Mouse (Mus musculus): ENCODE measurements around the gene Pigb. TPM values are rescaled to one million over a fixed set of nuclear protein-coding genes. Genes with fewer than 3 reads are reported as not detected.
"Not testable (repeated sequence)": the region's sequence is repeated elsewhere in the genome, so short reads cannot be mapped to it uniquely, and the experiment has no call there.

Pigb gene
- 14.2 and 15.7 TPM in 2 replicates for polyA plus RNA-seq (2012; rRNA removed)

GRCm38 (mm10) chr9:73040080-73040479 is at the start of gene Pigb:
TSS of gene Pigb (minus strand) at chr9:73040378.
- DNase-seq (ENCODE audit: low spot score), result no peak

DNA sequence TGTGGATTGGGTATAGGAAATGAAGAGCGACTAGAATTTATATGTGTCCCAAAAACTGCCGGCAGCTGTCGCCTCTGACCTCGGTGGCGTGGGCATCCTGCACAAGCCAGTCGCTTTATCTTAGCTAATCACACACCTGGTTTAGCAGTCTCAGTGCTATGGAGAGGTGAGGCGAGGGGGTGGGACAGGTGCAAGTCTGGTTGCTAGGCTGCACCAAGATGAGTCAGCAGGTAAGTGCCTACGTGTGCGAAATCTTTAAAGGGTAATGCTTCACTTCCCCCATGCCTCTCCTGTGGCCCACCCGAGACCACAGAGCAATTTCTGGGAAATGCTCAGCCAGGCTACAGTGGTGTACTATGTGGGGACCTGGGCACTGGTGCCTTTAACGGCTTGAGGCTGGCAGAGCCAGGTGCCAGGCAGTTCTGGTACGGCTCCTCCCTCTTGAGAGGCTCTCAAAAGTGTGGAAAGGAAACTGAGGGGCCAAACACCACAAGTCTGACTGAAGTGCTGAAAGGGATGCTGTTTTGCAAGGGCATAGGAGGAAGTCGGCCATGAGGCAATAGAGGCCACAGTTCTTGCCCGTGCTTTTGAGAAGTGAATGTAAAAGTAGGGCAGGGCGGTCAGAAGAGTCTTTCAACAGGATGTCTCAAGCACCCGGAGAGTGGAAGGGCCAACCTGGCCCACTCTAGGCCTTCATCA is 49.2 kb upstream of the Pigb start:
- no peak for DNase-seq (ENCODE audit: low spot score)

GRCm38 (mm10) chr9:73087581-73087980 is 47.4 kb upstream of the Pigb start:
- no peak for DNase-seq (ENCODE audit: low spot score)

GRCm38 (mm10) chr9:73087121-73087520 is 46.9 kb upstream of the Pigb start:
- DNase-seq (ENCODE audit: low spot score), result no peak

- no peak for DNase-seq (ENCODE audit: low spot score)
Measured at GRCm38 (mm10) chr9:73085845-73086244, 45.7 kb upstream of the Pigb start.

DNA sequence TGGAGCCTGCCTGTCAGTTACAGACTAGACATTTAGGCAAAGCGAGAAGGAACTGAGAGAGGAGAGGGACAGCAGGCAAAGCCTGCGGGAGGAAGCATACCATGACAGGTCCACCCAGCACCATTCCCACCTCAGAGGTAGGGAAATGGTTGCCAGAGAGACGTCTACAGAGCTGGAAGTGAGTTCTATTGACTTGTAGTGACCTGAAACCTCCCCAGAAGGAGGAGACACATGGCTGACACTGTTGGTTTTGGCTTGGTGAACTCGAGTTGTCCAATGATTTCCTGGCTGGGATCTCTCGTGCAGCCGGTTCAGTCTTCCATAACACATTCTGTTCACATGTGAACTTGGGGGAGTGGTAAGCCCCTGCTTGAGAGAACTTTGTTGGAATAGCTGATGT is 43.8 kb upstream of the Pigb start:
- no peak for DNase-seq (ENCODE audit: low spot score)

GRCm38 (mm10) chr9:73082291-73083000 is 42.3 kb upstream of the Pigb start:
- no peak for DNase-seq (ENCODE audit: low spot score)

- DNase-seq (ENCODE audit: low spot score), result no peak
Measured at GRCm38 (mm10) chr9:73079801-73080325, 39.7 kb upstream of the Pigb start.

- not testable (repeated sequence) for DNase-seq (ENCODE audit: low spot score)
Measured at GRCm38 (mm10) chr9:73079349-73079748, 39.2 kb upstream of the Pigb start.

DNA sequence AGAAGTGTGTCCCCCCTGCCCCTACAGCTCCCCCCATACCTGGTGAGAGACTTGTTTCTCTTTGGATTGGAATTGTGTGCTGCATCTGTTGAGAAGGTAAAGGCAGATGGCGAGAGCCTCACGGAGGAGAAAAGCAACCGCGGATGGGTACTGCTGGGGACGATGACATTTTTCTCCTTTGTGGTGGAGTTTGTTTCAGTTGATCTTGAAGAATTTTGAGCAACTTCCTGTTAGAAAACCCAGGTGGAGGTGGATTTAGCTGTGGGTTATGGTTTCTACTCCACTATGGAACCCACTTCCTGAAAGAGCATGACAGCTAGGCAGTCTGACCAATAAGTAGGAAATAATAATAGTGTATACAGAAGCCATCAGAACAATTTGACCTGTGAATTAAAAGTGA is 33.0 kb upstream of the Pigb start:
- no peak for DNase-seq (ENCODE audit: low spot score)

DNA sequence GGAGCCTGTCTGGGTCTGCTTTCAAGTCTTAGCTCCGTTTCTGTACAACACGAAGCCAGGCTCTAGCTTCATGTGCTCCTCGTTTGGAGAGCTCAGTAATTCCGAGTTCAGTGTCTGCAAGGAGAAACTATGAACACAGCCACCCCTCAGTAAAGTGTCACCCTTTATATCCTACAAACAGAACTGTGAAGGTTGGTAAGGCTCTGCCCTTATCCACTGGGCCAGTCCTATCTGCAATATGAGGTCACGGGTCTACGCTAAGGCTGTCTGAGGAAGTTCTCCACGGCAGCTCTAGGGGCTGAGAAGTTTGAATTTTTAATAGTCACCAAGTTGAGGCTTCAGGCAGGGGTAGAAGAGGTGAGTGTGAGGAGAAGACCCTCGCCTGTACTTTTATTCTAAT is 32.2 kb upstream of the Pigb start:
- no peak for DNase-seq (ENCODE audit: low spot score)

DNA sequence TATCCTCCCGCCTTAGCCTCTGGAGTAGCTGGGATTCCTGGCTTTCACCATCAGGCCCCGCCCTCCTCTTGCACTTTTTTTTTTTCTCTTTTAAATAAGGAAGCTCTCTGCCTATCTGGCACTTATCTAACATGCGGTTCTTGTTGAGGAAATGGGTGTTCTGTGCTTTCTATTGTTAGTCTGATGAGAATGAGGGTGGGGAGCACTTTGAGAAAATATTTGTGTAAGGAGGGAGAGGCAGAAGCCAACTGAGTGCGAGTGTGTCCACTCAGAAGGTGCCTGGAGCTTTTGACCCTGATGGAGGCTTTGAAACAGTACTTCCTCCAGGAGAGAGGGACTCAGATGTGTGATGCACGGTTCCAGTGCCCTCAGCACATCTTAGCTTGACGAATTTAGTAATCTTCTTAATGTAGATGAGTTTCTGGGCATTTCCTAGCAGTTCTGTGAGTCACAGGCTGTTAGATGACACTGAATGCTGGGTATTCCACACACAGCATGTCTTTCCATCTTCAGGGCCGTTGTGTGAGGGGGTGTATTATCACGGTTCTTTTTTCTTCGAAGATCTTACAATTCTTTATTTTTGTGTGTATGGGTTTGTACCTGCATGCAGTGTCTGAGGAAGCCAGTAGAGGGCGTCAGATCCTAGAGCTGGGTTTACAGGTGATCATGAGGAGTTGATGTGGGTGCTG is 30.9 kb upstream of the Pigb start:
- no peak for DNase-seq (ENCODE audit: low spot score)

DNA sequence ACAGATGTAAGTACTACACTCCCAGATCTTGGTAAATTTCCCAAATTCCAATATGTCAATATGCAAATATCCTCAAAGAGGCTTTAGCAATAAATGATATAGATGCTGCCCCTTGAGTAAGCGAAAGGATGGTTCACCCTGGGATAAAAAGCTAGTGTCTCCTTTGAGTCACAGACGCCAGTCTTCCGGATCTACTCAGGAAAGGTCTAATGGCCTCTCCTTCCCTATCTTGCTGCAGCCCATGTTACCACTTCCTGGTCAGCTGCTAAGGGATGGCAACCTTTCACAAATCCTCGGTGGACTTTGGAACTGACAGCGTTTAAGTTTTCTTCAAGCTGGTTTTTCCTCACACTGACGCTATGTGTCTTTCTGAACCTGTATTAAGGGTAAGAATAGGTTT is 28.5 kb upstream of the Pigb start:
- DNase-seq (ENCODE audit: low spot score), result no peak

DNA sequence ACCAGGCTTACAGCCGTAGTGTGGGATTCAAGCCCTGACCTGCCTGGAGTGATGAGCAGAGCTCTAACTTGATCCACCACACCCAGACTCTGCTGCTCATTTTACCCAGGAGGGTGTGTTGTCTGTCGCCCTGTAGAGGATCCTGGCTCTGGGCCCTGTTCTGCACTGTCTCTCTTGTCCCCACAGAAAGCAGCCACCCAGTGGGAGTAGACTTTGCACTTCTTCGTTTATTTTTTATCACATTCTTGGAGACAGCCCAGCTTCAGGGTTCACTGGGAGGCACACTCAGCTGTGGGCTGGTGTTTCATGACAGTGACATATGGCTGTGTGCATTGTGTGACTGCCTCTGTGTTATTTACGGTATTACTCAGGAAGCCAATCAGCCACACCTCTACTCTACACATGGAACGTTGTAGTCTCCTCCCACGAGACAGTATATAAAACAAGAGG is 28.1 kb upstream of the Pigb start:
- DNase-seq (ENCODE audit: low spot score), result no peak

GRCm38 (mm10) chr9:73067086-73067485 is 26.9 kb upstream of the Pigb start:
- no peak for DNase-seq (ENCODE audit: low spot score)

GRCm38 (mm10) chr9:73063621-73064290 is 23.6 kb upstream of the Pigb start:
- no peak for DNase-seq (ENCODE audit: low spot score)

GRCm38 (mm10) chr9:73059224-73059623 is 19.0 kb upstream of the Pigb start:
- DNase-seq (ENCODE audit: low spot score), result no peak

DNA sequence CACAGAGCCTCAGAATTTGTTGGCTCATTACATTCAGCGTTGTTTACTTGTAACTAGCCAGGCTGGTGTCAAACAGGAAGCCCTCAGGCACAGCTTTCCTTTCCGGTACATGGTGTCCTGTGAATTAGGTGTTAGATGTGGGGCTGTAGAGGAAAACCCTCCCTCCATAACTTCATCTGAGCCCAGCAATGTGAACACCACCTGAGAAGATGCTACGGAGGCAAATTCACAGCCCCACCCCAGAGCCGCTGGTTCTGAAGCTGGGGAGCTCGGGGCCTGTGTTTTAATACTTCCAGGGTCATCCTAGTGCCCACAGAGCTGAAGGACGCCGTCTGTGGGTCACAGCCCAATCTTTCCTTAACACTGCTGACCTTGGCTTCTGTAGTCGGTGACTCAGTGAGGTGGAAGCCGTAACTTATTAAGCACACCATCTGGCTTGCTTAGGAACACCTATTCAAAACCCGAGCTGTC is 15.3 kb upstream of the Pigb start:
- no peak for DNase-seq (ENCODE audit: low spot score)

GRCm38 (mm10) chr9:73050606-73051005 is 10.4 kb upstream of the Pigb start:
- DNase-seq (ENCODE audit: low spot score), result no peak

DNA sequence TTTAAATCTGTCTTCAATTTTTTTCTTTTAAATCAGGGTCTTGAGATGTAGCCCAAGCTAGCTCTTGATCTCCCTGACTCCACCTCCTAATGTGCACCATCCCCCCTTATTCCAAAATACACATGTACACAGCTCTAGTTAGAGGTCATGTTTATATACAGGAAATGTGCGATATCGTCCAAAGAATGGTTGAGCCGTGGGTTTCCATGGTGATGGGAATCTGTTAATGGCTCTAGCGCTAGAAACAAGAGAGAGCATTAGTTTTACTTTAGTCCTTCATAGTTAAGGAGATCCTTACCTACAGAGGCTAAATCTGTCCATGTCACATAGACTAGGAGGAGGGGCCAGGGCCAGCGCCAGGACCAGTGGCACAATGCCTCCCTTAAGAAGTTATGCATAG is 9.7 kb upstream of the Pigb start:
- DNase-seq (ENCODE audit: low spot score), result no peak

DNA sequence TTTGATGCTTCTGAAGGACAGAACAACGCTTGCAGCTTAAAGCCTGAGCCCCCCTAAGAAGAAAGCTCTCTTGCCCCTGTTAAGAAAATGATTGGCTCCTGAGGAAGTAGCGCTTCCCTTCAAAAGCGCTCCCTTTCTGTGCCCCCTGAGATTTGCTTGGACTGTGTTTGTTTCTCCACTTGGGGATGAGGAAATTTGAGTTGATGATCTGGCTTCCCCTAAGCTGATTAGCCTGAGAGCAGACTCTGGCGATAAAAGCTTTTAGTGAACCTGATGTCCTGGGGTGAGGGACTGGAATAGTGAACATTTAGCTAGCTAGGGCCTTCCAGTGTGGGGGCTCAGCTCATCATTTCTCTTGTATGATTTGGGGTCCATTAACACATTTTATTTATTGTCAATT is 8.7 kb upstream of the Pigb start:
- DNase-seq (ENCODE audit: low spot score), result no peak

DNA sequence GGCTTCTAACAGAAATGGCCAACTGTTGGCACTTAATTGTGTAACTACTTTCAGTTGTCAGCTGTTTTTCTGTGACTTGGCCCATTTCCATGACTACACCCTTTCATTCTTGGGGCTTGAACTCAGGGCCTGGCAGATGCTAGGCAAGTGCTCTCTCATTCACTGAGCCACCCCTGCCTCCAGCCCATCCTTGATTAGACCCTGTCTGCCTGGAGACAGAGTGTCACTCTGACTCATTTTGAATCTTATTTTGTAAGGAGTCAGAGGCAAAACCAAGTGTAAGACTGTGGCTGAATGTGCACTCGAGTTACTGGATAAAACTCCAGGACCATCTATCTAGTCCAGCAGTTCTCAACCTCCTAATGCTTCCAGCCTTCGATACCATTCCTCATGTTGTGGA is 7.7 kb upstream of the Pigb start:
- DNase-seq (ENCODE audit: low spot score), result no peak

Data from urinary bladder, adult 2 months (tissue).